Mouse (Mus musculus) Muller cell, postnatal 12 days (primary cell): ENCODE measurements around the gene Rnaseh2a.
A peak's percentile ranks its signal among the peaks of the same experiment; 100 is the strongest.

ENCODE experiments used
- DNase-seq: peaks from one replicate; pipeline ENCODE4 v3.0.0-alpha.2; 2015; ENCODE audit errors: inconsistent ontology term

The Rnaseh2a gene

DNA sequence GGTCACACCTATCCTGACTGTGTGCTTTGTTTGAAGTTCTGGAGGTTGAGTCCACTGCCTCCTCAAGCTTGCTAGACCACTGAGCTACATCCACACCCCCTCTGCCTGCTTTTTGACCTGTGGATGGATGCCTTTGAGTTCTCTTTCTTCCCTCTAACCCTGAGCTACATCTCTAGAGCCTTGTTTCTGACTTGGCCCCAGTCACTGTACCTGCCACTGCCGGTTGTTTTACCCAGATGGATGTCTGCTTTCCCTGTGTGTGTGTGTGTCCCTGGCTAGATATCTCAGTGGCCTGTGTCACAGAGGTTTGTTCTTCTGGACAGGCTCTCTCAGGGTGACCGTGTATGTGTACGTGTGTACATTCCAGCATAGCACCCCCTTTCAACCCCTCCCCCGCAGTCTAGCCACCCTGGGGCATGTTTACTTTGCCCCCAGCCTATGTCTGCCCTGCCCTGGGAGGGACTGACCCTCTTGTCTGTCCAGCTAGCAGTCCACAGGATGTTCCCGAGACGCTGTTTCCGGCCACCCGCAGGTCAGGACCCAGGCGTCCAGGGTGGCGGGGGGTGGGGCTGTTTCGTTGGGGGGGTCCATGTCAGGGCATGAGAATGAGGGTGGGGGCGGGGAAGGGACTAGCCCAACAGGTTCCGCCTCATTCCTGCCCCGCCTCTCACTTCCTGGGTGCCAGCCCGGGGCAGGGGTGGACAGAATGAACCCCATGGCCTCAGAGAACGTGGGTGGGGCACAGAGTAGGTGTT, 14.9 kb upstream of the Rnaseh2a start:
- DNase-seq, result peak; percentile 40

GRCm38 (mm10) chr8:84982499-84983011, 13.0 kb upstream of the Rnaseh2a start:
- DNase-seq, result no peak

GRCm38 (mm10) chr8:84981644-84982498, 12.3 kb upstream of the Rnaseh2a start:
- DNase-seq, result no peak

GRCm38 (mm10) chr8:84980622-84981358, 11.2 kb upstream of the Rnaseh2a start:
- DNase-seq, result peak; percentile 89

GRCm38 (mm10) chr8:84979599-84980421, 10.2 kb upstream of the Rnaseh2a start:
- DNase-seq, result peak; percentile 99

DNA sequence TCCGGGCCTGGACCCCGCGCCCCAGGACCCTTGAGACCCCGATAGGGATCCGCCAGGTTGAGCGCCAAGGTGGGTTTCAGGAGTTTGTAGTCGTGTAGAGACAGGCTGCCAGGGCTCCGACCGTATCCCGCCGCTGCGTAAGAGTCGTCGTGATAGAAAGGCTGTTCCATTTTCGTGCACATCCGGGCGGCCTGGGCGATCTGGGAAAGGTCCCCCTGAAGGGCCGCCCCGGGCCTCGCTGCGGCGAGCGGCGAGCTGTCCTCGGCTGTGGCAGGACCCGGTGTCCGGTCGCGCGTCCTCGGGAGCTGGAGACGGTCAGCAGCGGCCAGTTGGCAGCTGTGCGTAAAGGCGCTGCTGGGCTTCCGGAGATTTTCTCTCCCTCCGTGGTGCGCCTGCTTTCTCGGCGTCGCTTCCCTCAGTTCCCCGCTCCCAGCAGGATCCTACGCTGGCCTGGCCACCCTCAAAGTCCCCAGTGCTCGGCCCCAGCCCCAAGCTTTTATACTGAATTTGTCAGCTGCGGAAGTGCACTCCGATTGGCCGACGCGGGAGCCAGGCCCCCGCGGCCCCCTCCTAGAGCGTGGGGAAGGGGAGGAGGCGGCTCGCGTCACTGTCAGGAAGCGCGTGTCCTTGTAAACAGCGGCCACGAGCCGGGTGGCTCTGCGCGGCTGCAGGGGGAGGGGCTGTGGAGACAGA, 8.8 kb upstream of the Rnaseh2a start, which contains the start of gene Junb:
Gene Junb, minus strand, starts transcription at position 471 of the 693 bp plus-strand sequence.
- DNase-seq, result peak; percentile 100

- peak; percentile 61 for DNase-seq
These were observed 8.1 kb upstream of the Rnaseh2a start for GRCm38 (mm10) chr8:84977435-84978247.

GRCm38 (mm10) chr8:84976763-84977434, 7.3 kb upstream of the Rnaseh2a start:
- peak; percentile 72 for DNase-seq

DNA sequence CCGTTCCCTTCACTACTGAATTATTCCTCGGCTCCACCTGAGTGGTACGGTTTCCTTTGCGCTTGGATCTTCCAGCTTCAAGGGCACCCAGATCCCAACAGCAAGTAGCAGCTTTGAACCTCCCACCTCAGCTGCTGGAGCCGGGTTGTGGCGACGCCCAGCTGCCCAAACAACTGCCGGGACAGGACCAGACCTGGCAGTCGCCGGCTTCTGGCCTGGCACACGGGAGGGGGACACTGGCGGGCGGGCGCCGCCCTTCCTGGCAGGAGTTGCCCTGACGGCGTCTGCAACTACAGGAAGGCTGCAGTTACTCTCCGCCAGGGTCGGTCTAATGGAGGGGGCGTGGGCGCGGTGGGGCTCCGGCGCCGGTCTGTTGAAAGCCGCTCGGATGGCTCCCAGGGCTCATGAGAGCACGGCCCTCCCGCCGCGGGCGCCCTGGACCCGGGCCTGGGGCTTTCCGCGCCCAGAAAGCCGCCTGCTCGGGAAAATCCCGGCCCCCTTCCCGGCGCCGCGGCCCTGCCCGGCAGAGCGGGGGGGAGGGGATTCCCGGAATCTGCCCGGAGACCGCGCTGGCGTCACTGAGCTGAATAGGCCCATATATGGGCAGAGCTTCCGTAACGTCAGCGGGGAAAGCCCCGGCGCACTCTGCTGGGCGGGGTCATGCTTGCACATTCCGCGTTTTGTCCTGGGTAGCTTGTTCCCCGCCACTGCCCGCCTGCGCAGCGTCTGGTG, 6.6 kb upstream of the Rnaseh2a start:
- peak; percentile 97 for DNase-seq

GRCm38 (mm10) chr8:84975434-84975833, 5.9 kb upstream of the Rnaseh2a start:
- DNase-seq, result peak; percentile 73

DNA sequence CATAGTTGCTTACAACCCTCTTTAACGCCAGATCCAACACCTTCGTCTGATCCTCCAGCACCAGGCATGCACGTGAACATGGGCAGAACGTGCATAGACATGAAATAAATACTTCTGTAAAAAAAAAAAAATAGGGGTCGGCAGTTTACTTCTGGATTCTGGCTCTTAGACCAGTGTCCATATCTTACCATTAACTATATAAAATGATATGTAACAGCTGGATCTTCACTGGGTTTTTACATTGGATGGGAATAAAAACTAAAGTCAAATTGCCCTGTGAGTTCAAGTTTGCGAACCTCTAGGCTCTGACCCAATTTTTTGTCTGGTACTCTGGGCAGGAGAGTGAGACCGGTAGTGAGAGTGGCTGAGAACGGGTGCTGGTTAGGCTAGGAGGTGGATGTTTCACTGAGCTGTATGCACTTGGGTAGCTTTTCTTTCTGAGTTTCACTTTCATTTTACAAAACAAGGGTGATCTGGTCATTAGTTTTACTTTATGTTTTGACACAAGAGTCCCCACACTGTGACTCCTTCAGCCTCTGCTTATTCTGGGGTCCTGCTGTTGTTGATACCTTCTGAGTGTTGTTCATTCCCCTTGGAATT, 5.1 kb upstream of the Rnaseh2a start:
- DNase-seq, result peak; percentile 41

DNA sequence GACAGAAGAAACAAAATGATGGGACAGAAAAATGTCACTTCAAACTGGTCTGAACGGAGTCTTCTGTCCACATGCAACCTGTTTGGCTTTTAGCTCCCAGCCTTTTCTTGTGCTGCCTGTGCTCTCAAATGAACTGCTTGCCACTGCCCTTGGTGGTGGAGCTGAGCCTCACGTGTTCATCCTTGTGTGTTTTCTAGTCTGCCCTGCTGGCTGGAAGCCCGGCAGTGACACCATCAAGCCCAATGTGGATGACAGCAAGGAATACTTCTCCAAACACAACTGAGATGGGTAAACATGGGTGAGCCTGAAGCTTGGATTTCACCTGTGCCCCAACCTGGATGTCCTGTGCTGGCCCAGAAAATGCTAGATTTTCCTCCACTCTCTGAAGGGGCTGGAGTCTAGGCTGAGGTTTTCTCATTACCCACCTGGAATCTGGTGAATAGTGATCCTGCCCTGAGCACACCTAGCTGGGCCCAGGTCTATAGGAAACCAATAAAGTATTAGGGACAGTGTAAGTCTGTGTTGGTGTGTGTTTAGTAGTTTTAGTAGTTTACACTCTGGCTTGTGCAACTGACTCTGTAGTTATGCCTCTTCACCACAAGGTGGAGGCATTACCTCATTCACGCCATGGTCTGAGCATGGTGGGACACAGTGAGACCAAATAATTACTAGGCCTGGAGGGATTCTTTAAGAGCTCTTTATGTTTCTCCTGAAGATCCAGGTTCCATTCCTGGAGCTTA, 4.4 kb upstream of the Rnaseh2a start:
- DNase-seq, result peak; percentile 67

- DNase-seq, result no peak
These were observed 3.5 kb upstream of the Rnaseh2a start for GRCm38 (mm10) chr8:84973079-84973478.

DNA sequence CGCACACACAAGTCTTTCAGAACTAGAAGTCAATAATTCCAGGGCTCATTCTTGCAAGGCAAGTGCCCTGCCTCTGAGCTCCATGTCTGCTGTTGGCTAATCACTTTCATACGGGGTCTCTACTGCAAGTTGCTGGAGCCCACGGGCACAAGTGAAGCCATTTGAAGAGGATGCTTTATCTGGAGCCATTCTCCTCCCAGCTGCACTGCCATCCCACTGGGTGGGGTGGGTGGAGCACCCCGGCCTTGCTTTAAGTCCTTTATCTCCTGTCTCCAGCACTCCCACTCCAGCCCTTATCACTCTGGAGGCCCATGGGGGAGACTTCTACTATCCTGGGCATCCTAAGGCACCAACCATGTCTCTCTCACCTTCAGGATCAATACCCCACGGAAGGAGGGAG, 1.3 kb upstream of the Rnaseh2a start:
- DNase-seq, result no peak

DNA sequence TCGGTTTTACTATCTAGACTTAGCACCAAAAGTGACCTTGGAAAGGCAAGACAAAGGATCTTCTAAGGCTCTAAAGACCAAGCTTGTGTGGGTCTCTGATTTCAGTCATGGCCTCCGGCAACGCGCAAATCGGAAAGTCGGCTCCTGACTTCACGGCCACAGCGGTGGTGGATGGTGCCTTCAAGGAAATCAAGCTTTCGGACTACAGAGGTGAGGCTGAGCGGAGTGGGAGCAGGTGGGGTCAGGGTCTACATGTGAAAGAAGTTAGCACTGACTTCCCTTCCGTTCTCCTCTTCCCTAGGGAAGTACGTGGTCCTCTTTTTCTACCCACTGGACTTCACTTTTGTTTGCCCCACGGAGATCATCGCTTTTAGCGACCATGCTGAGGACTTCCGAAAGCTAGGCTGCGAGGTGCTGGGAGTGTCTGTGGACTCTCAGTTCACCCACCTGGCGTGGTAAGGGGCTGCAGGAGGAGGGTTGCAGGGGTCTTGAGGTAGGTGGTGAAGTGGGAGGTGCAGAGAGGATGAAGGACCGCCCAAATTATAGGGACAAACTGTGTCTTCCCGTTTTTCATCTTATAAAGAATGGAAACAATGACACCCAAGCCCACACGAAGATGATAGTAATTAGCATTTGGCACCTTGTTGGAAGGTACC, 696 bp upstream of the Rnaseh2a start:
- no peak for DNase-seq

DNA sequence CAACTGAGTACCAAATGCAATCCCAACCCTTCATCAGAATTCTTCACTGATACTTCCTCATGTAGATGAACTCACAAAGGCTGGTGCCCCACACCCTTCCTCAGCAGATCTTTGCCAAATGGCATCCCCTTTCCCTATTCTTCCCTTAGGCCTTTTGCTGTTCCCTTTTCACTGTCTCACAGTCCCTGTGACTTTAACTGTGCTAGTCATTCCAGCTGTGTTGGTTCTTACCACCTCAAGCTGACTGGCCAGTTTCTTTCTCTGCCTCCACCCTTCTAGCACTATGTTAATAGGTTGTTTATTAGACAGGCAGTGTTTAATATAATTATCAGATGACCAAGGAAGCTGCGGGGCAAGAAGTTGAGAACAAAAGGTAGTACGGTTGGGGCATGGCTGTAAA, 917 bp downstream of the Rnaseh2a start:
- DNase-seq, result no peak
